Mouse (Mus musculus) heart, embryonic 11.5 days (tissue): ENCODE measurements at regions not wholly inside any gene's neighbourhood (a gene's known extent, or its start where the extent isn't known, plus 50 kb on each side); places are given as distances from the start of the nearest gene placed in this dataset.

ENCODE experiments used
- ATAC-seq: fragments of 200-750 bp; cut with Nextera tagmentation; replicated peaks from 2 replicates; pipeline ENCODE4 v1.8.0; 2017; ENCODE audit warnings: moderate library complexity; ENCODE audit not compliant: insufficient number of reproducible peaks, low FRiP score, low TSS enrichment
- H3K27ac ChIP-seq: fragments of 300-500 bp; sonication (generic); 2 replicates; pipeline ENCODE4 v1.5.1; 2014; ENCODE audit warnings: mild to moderate bottlenecking, low read depth, low read length
- H3K27me3 ChIP-seq: fragments of 300-500 bp; sonication (generic); 2 replicates; pipeline ENCODE4 v1.6.1; 2014; ENCODE audit warnings: mild to moderate bottlenecking, low read length, mixed read lengths; ENCODE audit not compliant: control insufficient read depth, insufficient read depth
- H3K36me3 ChIP-seq: fragments of 300-500 bp; sonication (generic); 2 replicates; pipeline ENCODE4 v1.6.1; 2014; ENCODE audit warnings: mild to moderate bottlenecking, low read length, moderate library complexity, mixed read lengths; ENCODE audit not compliant: control insufficient read depth, insufficient read depth
- H3K4me1 ChIP-seq: fragments of 300-500 bp; sonication (generic); 2 replicates; pipeline ENCODE4 v1.6.1; 2014; ENCODE audit warnings: low read length; ENCODE audit not compliant: control insufficient read depth, insufficient read depth
- H3K4me2 ChIP-seq: fragments of 300-500 bp; sonication (generic); 2 replicates; pipeline ENCODE4 v1.6.1; 2014; ENCODE audit warnings: mild to moderate bottlenecking, moderate library complexity
- H3K4me3 ChIP-seq: fragments of 300-500 bp; sonication (generic); 2 replicates; pipeline ENCODE4 v1.5.1; 2014; ENCODE audit warnings: low read depth, low read length
- H3K9ac ChIP-seq: fragments of 300-500 bp; sonication (generic); 2 replicates; pipeline ENCODE4 v1.6.1; 2014; ENCODE audit warnings: mild to moderate bottlenecking, low read depth, low read length, moderate library complexity
- H3K9me3 ChIP-seq: fragments of 300-500 bp; sonication (generic); replicated peaks from 2 replicates; pipeline ENCODE4 v1.6.1; 2016; ENCODE audit warnings: low read length; ENCODE audit not compliant: control insufficient read depth
- WGBS: fragments of 180-500 bp; shearing (Covaris S2); extraction: QIAGEN DNeasy Blood & Tissue Kit; methylation state at CpG from one replicate; pipeline ENCODE4 v1.1.7; 2014; ENCODE audit not compliant: insufficient replicate concordance; 5-methylcytosine and 5-hydroxymethylcytosine counted together

DNA sequence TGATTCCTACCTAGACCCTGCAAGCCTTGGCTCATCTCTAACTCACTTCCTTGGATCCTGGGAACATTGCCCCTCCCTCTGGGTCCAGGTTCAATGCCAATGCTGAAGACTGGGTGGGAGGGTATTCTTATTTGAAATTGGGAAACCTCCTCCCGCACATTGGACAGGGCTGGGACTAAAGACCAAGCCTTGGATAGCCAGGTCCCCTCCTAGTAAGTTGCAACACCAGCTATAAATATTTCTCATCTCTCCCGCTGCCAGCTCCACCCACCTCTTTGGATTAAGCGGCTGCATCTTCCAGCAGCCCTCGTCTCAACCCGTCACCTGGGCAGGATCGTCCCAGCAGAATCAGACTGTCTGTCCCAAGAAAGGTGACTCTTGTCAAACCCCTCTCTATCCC, 170.1 kb downstream of the Bmp7 start:
- H3K9ac ChIP-seq: no peak overlapping the region
- H3K27ac ChIP-seq: no peak overlapping the region
- H3K27me3 ChIP-seq: peaks cover 10% of the 10 kb centered on the region; the same call in 1 of the 2 replicates
- 78% methylated on average over 6 of the region's 6 CpGs for WGBS
- ATAC-seq: no peak
- H3K4me3 ChIP-seq: no peak overlapping the region
- no peaks in the 10 kb centered on the region for H3K4me1 ChIP-seq
- H3K36me3 ChIP-seq: no peaks in the 10 kb centered on the region
- H3K9me3 ChIP-seq: no peaks in the 10 kb centered on the region
- H3K4me2 ChIP-seq: no peak overlapping the region

DNA sequence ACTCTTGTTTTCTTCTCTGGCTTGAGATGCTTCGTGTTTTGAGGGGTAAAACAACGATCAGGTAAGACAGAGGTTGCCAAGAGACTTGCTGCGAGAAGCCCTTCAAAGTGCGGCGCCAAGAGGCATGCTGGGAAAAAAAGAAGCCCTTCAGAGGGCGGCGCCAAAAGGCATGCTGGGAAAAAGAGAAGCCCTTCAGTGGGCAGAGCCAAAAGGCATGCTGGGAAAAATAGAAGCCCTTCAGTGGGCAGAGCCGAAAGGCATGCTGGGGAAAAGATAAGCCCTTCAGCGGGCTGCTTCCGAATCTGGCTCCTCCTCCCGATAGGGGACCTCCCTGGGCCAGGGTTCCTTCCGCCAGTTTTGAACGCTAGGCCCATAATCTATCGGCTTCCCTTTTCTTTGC, 169.5 kb downstream of the Bmp7 start:
- H3K4me3 ChIP-seq: no peak overlapping the region
- H3K4me1 ChIP-seq: no peaks in the 10 kb centered on the region
- no peaks in the 10 kb centered on the region for H3K36me3 ChIP-seq
- ATAC-seq: no peak
- H3K9me3 ChIP-seq: no peaks in the 10 kb centered on the region
- no peak overlapping the region for H3K27ac ChIP-seq
- 81% methylated on average over 14 of the region's 14 CpGs for WGBS
- no peak overlapping the region for H3K4me2 ChIP-seq
- peaks cover 10% of the 10 kb centered on the region; the same call in 1 of the 2 replicates for H3K27me3 ChIP-seq
- no peak overlapping the region for H3K9ac ChIP-seq

DNA sequence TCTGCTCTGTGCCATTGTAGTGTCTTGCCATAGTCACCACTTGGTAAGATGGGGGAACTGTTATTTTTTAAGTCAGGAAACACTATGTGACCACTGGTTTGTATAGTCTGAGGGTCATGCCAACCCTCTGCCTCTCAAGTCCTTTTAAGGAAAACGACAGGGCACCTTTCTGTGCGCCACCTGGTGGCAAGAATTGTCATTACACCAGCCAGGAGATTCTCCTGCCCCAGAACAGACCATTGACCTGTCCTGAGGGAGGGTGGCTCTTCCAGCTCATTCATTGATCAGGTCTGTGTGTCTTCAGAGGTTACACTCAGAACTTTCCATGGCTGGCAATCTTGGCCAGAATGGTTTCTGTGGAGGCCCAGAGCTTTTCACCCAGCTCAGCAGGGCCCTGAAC, 166.9 kb downstream of the Bmp7 start:
- H3K4me1 ChIP-seq: no peaks in the 10 kb centered on the region
- H3K4me2 ChIP-seq: no peak overlapping the region
- 2% methylated on average over 2 of the region's 2 CpGs for WGBS
- H3K4me3 ChIP-seq: no peak overlapping the region
- H3K27me3 ChIP-seq: peaks cover 7% of the 10 kb centered on the region; the same call in 1 of the 2 replicates
- H3K27ac ChIP-seq: no peak overlapping the region
- no peaks in the 10 kb centered on the region for H3K36me3 ChIP-seq
- H3K9ac ChIP-seq: no peak overlapping the region
- no peaks in the 10 kb centered on the region for H3K9me3 ChIP-seq
- no peak for ATAC-seq

DNA sequence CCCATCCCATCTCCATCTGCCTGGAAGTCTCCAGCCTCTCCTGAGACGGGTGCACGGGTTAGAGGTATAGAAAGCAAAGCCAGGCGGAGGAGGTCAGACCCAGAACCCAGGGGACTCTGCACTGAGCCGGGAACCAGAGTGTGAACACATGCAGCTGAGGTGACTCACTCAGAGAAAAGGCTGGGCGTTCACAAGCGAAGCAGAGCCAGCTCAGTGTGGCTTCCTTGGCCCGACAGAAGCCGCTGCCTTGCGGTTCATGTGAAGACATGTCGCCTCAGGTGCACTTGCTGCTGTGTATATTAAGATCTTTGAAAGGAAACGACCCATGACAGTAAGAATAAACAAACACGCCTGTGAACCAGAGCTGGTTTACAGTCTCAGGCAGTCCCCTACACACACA, 163.6 kb downstream of the Bmp7 start:
- H3K4me2 ChIP-seq: no peak overlapping the region
- H3K27me3 ChIP-seq: 0 out of 2 replicates have a peak, but pooled peaks cover 2% of the 10 kb centered on the region
- no peaks in the 10 kb centered on the region for H3K4me1 ChIP-seq
- H3K27ac ChIP-seq: no peak overlapping the region
- 57% methylated on average over 12 of the region's 12 CpGs for WGBS
- H3K9me3 ChIP-seq: no peaks in the 10 kb centered on the region
- ATAC-seq: no peak
- H3K4me3 ChIP-seq: no peak overlapping the region
- no peak overlapping the region for H3K9ac ChIP-seq
- H3K36me3 ChIP-seq: no peaks in the 10 kb centered on the region

DNA sequence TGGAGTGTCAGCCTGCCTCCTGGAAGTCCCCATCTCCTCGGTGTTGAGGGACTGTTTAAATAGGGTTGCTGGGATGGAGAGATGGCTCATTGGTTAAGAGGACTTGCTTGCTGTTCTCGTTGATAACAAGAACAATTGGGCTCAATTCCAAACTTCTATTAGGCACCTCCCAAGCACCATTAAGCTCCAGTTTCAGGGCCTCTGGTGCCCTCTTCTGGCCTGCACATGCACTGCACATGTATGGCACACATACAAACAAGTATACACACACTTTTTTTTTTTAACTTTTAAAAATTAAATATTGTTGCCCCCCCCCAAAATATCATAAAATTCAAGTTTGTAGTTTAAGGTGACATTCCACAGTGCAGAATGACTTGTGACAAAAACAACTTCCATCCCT, 162.3 kb downstream of the Bmp7 start:
- H3K27me3 ChIP-seq: peaks cover 2% of the 10 kb centered on the region; the same call in 1 of the 2 replicates
- no peak overlapping the region for H3K4me2 ChIP-seq
- H3K27ac ChIP-seq: no peak overlapping the region
- H3K4me1 ChIP-seq: no peaks in the 10 kb centered on the region
- no peak overlapping the region for H3K9ac ChIP-seq
- ATAC-seq: no peak
- 73% methylated on average over 2 of the region's 2 CpGs for WGBS
- H3K36me3 ChIP-seq: no peaks in the 10 kb centered on the region
- H3K4me3 ChIP-seq: no peak overlapping the region
- no peaks in the 10 kb centered on the region for H3K9me3 ChIP-seq

DNA sequence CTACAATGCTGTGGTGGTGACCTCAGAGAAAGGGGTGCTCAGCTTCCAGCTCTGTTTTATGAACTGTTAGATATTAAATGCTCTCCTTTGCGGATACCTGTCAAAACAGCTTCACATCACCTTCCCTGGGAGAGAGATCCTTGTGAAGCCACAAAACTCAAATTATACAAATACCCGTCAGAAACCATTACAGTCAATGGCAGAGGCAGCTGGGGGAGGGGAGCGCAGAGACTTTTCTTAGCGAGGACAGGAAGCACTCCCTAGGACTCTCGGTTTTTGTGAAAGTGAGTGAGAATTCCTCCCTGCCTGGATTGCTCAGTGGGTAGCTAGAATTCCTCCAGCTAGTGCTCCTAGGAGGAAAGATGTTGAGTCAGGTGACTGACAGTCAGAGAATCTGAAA, 161.0 kb downstream of the Bmp7 start:
- no peak overlapping the region for H3K4me3 ChIP-seq
- H3K9ac ChIP-seq: no peak overlapping the region
- no peaks in the 10 kb centered on the region for H3K4me1 ChIP-seq
- H3K27ac ChIP-seq: no peak overlapping the region
- ATAC-seq: no peak
- H3K9me3 ChIP-seq: 0 out of 2 replicates have a peak, but pooled peaks cover 3% of the 10 kb centered on the region
- H3K4me2 ChIP-seq: no peak overlapping the region
- H3K36me3 ChIP-seq: no peaks in the 10 kb centered on the region
- WGBS: 19% methylated on average over 5 of the region's 5 CpGs
- H3K27me3 ChIP-seq: peaks cover 2% of the 10 kb centered on the region; the same call in 1 of the 2 replicates

DNA sequence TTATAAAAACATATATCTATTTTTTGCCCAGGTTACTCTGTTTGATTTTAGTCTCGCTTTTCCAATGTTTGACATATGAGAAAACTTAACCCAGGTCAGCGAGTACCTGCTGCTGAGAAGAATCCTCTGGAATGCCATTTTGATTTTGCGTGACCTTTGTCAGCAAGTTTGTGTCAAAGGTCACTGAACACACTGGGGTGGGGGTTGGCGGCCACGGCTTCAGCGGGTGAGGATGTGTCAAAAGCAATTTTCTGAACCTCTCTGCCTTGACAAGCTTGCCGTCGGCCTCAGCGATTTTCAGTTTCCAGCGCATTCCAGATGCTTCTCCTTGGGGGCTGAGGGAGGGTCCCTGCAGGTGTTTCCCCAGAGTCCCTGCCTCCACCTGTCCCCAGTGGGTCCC, 157.4 kb downstream of the Bmp7 start:
- Histone ChIP-seq H3K27ac (no peak overlapping the region), H3K9ac (no peak overlapping the region), H3K36me3 (no peaks in the 10 kb centered on the region), H3K4me3 (no peak overlapping the region), H3K9me3 (0 out of 2 replicates have a peak, but pooled peaks cover 3% of the 10 kb centered on the region), H3K27me3 (peaks cover 6% of the 10 kb centered on the region), H3K4me2 (no peak overlapping the region), H3K4me1 (no peaks in the 10 kb centered on the region)
- ATAC-seq: no peak
- 68% methylated on average over 10 of the region's 10 CpGs for WGBS

DNA sequence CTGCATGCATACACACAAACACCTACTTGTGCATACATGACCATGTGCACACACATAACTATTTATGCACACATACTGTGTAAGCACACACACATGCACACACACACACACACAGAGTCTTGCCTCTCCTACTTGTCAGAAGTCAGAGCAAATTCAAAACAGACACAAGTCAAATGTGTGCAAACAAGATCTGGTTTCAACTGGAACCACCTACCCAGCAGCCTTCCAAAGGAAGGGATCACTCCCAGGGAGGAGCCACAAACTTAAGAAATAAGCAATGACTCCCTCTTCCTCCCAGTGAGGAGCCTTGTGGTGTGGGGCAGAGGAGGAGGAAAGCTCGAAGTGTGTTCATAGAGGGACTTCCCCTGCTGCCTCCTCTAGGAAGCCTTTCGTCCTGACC, 153.8 kb downstream of the Bmp7 start:
- WGBS: 21% methylated on average over 2 of the region's 2 CpGs
- H3K27ac ChIP-seq: no peak overlapping the region
- H3K4me3 ChIP-seq: no peak overlapping the region
- no peak overlapping the region for H3K4me2 ChIP-seq
- H3K4me1 ChIP-seq: no peaks in the 10 kb centered on the region; the same call in 1 of the 2 replicates
- no peaks in the 10 kb centered on the region for H3K36me3 ChIP-seq
- ATAC-seq: no peak
- H3K9me3 ChIP-seq: 0 out of 2 replicates have a peak, but pooled peaks cover 3% of the 10 kb centered on the region
- peaks cover 31% of the 10 kb centered on the region for H3K27me3 ChIP-seq
- no peak overlapping the region for H3K9ac ChIP-seq

DNA sequence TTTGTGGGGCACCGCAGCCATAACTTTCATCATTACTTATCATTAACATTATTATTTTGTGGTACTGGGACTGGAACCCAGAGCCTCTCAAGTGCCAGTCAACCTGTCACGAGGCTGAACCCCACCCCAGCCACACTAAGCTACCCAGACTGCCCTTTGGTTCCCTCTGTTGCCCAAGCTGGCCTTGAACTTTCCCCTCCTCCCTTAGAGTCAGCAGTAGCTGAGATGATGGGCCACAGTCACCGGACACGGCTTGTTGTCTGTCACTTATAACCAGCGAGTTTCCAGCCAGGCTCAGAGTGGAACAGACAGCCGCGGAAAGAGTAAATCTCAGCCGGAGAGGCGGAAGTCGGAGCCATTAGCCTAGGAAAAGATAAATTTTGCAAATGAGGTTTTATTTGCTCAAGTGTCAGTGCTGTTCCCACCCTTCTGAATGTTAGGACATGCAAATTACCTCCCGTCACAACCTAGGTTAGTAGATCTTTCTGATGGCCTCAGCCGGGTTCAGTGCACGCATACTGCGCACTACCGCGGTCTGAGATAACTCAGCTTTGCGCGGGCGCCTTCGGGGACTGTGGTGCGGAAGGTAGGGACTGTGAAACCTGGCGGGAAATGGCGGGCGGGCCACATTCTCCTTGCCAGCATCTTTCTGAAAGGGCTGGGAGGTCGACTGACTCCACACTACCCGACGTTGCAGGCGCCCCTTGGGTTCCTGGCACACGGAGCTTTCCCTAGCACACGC, 152.7 kb downstream of the Bmp7 start:
- Histone ChIP-seq H3K36me3 (no peaks in the 10 kb centered on the region), H3K27me3 (peaks cover 31% of the 10 kb centered on the region), H3K4me1 (no peaks in the 10 kb centered on the region; the same call in 1 of the 2 replicates), H3K9ac (no peak overlapping the region), H3K4me2 (peak overlapping the region; percentile 65), H3K27ac (no peak overlapping the region), H3K4me3 (peak overlapping the region; percentile 34), H3K9me3 (0 out of 2 replicates have a peak, but pooled peaks cover 3% of the 10 kb centered on the region)
- ATAC-seq: no peak
- 22% methylated on average over 30 of the region's 30 CpGs for WGBS
